Mouse (Mus musculus) liver, adult 2 months (tissue): ENCODE data around the gene Zfp853. TPM values are rescaled to one million over a fixed set of nuclear protein-coding genes. Genes with fewer than 3 reads are reported as not detected.

ENCODE experiments used
- DNase-seq: peaks from one replicate; pipeline ENCODE4 v3.0.0-alpha.2; 2011; ENCODE audit warnings: low read depth, low spot score; ENCODE audit errors: extremely low read depth
- H3K27ac ChIP-seq: fragments of 200-500 bp; replicated peaks from 2 replicates; pipeline ENCODE4 v1.5.1; 2012; ENCODE audit warnings: low read depth, mild to moderate bottlenecking, control low read depth, inconsistent platforms, low read length; ENCODE audit not compliant: insufficient read depth
- H3K27me3 ChIP-seq: fragments of 200-500 bp; 2 replicates; pipeline ENCODE4 v1.6.1; 2012; ENCODE audit warnings: mild to moderate bottlenecking, moderate library complexity, low read length, inconsistent platforms; ENCODE audit not compliant: control insufficient read depth, insufficient read depth
- H3K36me3 ChIP-seq: fragments of 200-500 bp; 2 replicates; pipeline ENCODE4 v1.6.1; 2012; ENCODE audit warnings: low read length, inconsistent platforms; ENCODE audit not compliant: control insufficient read depth, insufficient read depth
- H3K4me1 ChIP-seq: fragments of 200-500 bp; 2 replicates; pipeline ENCODE4 v1.6.1; 2011; ENCODE audit warnings: low read length; ENCODE audit not compliant: control insufficient read depth, insufficient read depth
- H3K4me3 ChIP-seq: fragments of 200-500 bp; 2 replicates; pipeline ENCODE4 v1.5.1; 2011; ENCODE audit warnings: low read depth, mild to moderate bottlenecking, control low read depth, low read length, moderate library complexity; ENCODE audit not compliant: insufficient read depth
- H3K79me2 ChIP-seq: fragments of 200-500 bp; 2 replicates; pipeline ENCODE4 v1.6.1; 2012; ENCODE audit warnings: inconsistent platforms, mild to moderate bottlenecking, low read length, moderate library complexity; ENCODE audit not compliant: control insufficient read depth, insufficient read depth
- H3K9ac ChIP-seq: fragments of 200-500 bp; 2 replicates; pipeline ENCODE4 v1.6.1; 2012; ENCODE audit warnings: low read depth, mild to moderate bottlenecking, control low read depth, inconsistent platforms, low read length
- CTCF ChIP-seq: fragments of 200-500 bp; IDR thresholded peaks from 2 replicates; pipeline ENCODE4 v1.5.1; 2011; ENCODE audit warnings: low read depth, low read length, control low read depth
- POLR2A ChIP-seq: fragments of 200-500 bp; IDR thresholded peaks from 2 replicates; pipeline ENCODE4 v1.6.1; 2011; ENCODE audit warnings: low read length, control low read depth; ENCODE audit not compliant: insufficient read depth; ENCODE audit errors: extremely low read depth
- WGBS: fragments of 180-500 bp; shearing (Covaris S2); methylation state at CpG from one replicate; pipeline ENCODE4 v1.1.7; 2018; 5-methylcytosine and 5-hydroxymethylcytosine counted together
- polyA plus RNA-seq: library from polyadenylated mRNA; depleted of rRNA; stranded (reverse); fragments of >200 nt; gene quantifications from 2 replicates; pipeline ENCODE4 v1.2.3, GENCODE M21; 2012; rRNA removed
- total RNA-seq: library from RNA; depleted of rRNA; stranded (reverse); fragments of >200 nt; gene quantifications from 2 replicates; pipeline ENCODE4 v1.2.3, GENCODE M21; 2014; rRNA removed

Zfp853 gene
- total RNA-seq (0.28 TPM in 1 of 2 replicates, not detected in the other), polyA plus RNA-seq (0.07 and 0.11 TPM in 2 replicates)

- Histone ChIP-seq H3K9ac (no peak within 1 kb of the TSS), H3K4me1 (no peaks in the 10 kb centered on the region), H3K27ac (no peak within 1 kb of the TSS), H3K79me2 (no peaks in the 10 kb centered on the region), H3K36me3 (no peaks in the 10 kb centered on the region), H3K4me3 (peak within 1 kb of the TSS; percentile 6; the same call in 1 of the 2 replicates), H3K27me3 (peaks cover 13% of the 10 kb centered on the region)
- no peak for DNase-seq
- WGBS, result 9% methylated on average over 32 of the region's 38 CpGs
- no peak for TF ChIP-seq CTCF
These were observed at the start of gene Zfp853 for GRCm38 (mm10) chr5:143293404-143293803. TSS of gene Zfp853 (minus strand) at chr5:143293623.

- no peak overlapping the region for H3K9ac ChIP-seq
- no peaks in the 10 kb centered on the region for H3K36me3 ChIP-seq
- no peaks in the 10 kb centered on the region for H3K27me3 ChIP-seq
- TF ChIP-seq CTCF (no peak), POLR2A (no peak)
- H3K4me1 ChIP-seq, result no peaks in the 10 kb centered on the region
- H3K79me2 ChIP-seq, result no peaks in the 10 kb centered on the region
- 62% methylated on average over 6 of the region's 6 CpGs for WGBS
- DNase-seq, result no peak
- H3K4me3 ChIP-seq, result no peak overlapping the region
- no peak overlapping the region for H3K27ac ChIP-seq
These were observed 46.2 kb upstream of the Zfp853 start for GRCm38 (mm10) chr5:143339603-143340002.

- H3K4me3 ChIP-seq, result no peak overlapping the region
- peaks cover 2% of the 10 kb centered on the region; the same call in 1 of the 2 replicates for H3K4me1 ChIP-seq
- no peaks in the 10 kb centered on the region for H3K79me2 ChIP-seq
- no peak overlapping the region for H3K9ac ChIP-seq
- DNase-seq, result no peak
- no peaks in the 10 kb centered on the region for H3K36me3 ChIP-seq
- no peaks in the 10 kb centered on the region for H3K27me3 ChIP-seq
- no peak overlapping the region for H3K27ac ChIP-seq
- 64% methylated on average over 6 of the region's 6 CpGs for WGBS
- no peak for TF ChIP-seq CTCF
- no peak for TF ChIP-seq POLR2A
These were observed 43.1 kb upstream of the Zfp853 start for GRCm38 (mm10) chr5:143336559-143336958.

- no peak for DNase-seq
- WGBS, result 60% methylated on average over 7 of the region's 7 CpGs
- Histone ChIP-seq H3K27ac (no peak overlapping the region), H3K4me1 (peaks cover 2% of the 10 kb centered on the region; the same call in 1 of the 2 replicates), H3K79me2 (no peaks in the 10 kb centered on the region), H3K4me3 (no peak overlapping the region), H3K36me3 (no peaks in the 10 kb centered on the region), H3K27me3 (no peaks in the 10 kb centered on the region), H3K9ac (no peak overlapping the region)
- TF ChIP-seq CTCF (no peak), POLR2A (no peak)
These were observed 41.7 kb upstream of the Zfp853 start for GRCm38 (mm10) chr5:143335089-143335460.

- no peak overlapping the region for H3K27ac ChIP-seq
- H3K4me3 ChIP-seq, result no peak overlapping the region
- no peak for DNase-seq
- 62% methylated on average over 14 of the region's 14 CpGs for WGBS
- TF ChIP-seq POLR2A (no peak), CTCF (no peak)
- no peaks in the 10 kb centered on the region for H3K27me3 ChIP-seq
- no peak overlapping the region for H3K9ac ChIP-seq
- peaks cover 2% of the 10 kb centered on the region; the same call in 1 of the 2 replicates for H3K4me1 ChIP-seq
- no peaks in the 10 kb centered on the region for H3K36me3 ChIP-seq
- no peaks in the 10 kb centered on the region; the same call in 1 of the 2 replicates for H3K79me2 ChIP-seq
These were observed 41.1 kb upstream of the Zfp853 start for GRCm38 (mm10) chr5:143334418-143335088.

- Histone ChIP-seq H3K9ac (no peak overlapping the region), H3K27ac (no peak overlapping the region), H3K79me2 (peaks cover under 1% of the 10 kb centered on the region; the same call in 1 of the 2 replicates), H3K27me3 (no peaks in the 10 kb centered on the region), H3K4me3 (no peak overlapping the region), H3K4me1 (peaks cover 2% of the 10 kb centered on the region; the same call in 1 of the 2 replicates), H3K36me3 (no peaks in the 10 kb centered on the region)
- 4% methylated on average over 5 of the region's 5 CpGs for WGBS
- DNase-seq, result peak; percentile 56
- no peak for TF ChIP-seq POLR2A
- TF ChIP-seq CTCF, result peak; percentile 69
These were observed 40.4 kb upstream of the Zfp853 start for GRCm38 (mm10) chr5:143333872-143334271.
